Mouse (Mus musculus) hindbrain, embryonic 12.5 days (tissue): ENCODE results near the gene Bmp6. TPM values are rescaled to one million over a fixed set of nuclear protein-coding genes. Genes with fewer than 3 reads are reported as not detected.
A peak's percentile ranks its signal among the peaks of the same experiment; 100 is the strongest.

Source experiments
- ATAC-seq: fragments of 200-750 bp; cut with Nextera tagmentation; 2 replicates; pipeline ENCODE4 v1.8.0; 2017; ENCODE audit warnings: moderate TSS enrichment; ENCODE audit not compliant: low FRiP score
- H3K27ac ChIP-seq: fragments of 300-500 bp; sonication (generic); 2 replicates; pipeline ENCODE4 v1.5.1; 2016; ENCODE audit warnings: mild to moderate bottlenecking
- H3K27me3 ChIP-seq: fragments of 300-500 bp; sonication (generic); 2 replicates; pipeline ENCODE4 v1.6.1; 2016; ENCODE audit warnings: mild to moderate bottlenecking
- H3K36me3 ChIP-seq: fragments of 300-500 bp; sonication (generic); 2 replicates; pipeline ENCODE4 v1.6.1; 2016; ENCODE audit warnings: mild to moderate bottlenecking
- H3K4me1 ChIP-seq: fragments of 300-500 bp; sonication (generic); 2 replicates; pipeline ENCODE4 v1.6.1; 2016
- H3K4me2 ChIP-seq: fragments of 300-500 bp; sonication (generic); replicated peaks from 2 replicates; pipeline ENCODE4 v1.6.1; 2016; ENCODE audit warnings: mild to moderate bottlenecking
- H3K4me3 ChIP-seq: fragments of 300-500 bp; sonication (generic); 2 replicates; pipeline ENCODE4 v1.5.1; 2016; ENCODE audit warnings: mild to moderate bottlenecking
- H3K9ac ChIP-seq: fragments of 300-500 bp; sonication (generic); 2 replicates; pipeline ENCODE4 v1.6.1; 2016; ENCODE audit warnings: mild to moderate bottlenecking, moderate library complexity
- H3K9me3 ChIP-seq: fragments of 300-500 bp; sonication (generic); replicated peaks from 2 replicates; pipeline ENCODE4 v1.6.1; 2016; ENCODE audit warnings: mild to moderate bottlenecking
- WGBS: fragments of 180-500 bp; shearing (Covaris S2); methylation state at CpG from one replicate; pipeline ENCODE4 v1.1.7; 2016; 5-methylcytosine and 5-hydroxymethylcytosine counted together
- polyA plus RNA-seq: library from polyadenylated mRNA; unstranded; fragments of >200 nt; fragmentation: Nextera tagmentation; extraction: Ambion mirVana; gene quantifications from 2 replicates; pipeline ENCODE4 v1.2.1, GENCODE M21; 2016

Gene Bmp6
- polyA plus RNA-seq, 1 experiment from 2014 or later = 4.6 TPM

DNA sequence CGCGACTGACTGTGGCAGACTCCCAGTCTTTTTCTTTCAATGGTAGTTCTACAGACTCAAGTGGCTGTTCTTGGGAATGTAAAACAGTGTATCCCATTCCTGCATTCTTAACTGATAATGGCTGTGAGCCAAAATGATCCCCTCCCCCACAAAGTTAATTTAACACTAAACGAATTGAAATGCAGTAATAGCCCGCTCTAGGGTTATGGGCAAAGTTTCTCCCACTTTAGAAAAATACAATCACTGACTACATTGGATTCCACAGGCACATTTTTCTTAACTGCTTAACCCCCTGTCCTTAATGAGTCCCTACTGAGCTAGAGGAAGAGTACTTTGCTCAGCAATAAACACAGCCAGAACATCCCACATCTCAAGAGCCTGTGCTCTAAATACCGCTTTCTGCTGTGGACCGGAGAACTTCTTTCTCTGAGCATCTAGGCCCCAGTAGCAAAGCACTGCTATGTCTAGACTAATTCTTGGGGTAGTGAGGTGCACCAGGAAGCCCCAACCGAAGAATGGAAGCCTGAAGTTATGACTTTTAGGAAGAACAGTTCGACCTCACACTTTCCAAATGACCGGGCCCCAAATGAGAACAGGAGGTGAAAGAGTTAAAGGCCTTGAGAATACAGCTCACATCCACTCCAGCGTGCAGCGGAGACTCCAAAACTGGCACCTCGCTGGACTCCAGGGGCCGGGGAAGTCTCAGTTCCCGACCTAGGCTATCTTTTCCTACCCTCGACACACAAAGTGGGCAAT lies 182.3 kb downstream of the Bmp6 start:
- Histone ChIP-seq H3K27ac (peak overlapping the region; percentile 80; the same call in 1 of the 2 replicates), H3K9me3 (no peaks in the 10 kb centered on the region), H3K4me3 (peak overlapping the region; percentile 88), H3K4me2 (peak overlapping the region; percentile 86), H3K36me3 (peaks cover 12% of the 10 kb centered on the region), H3K27me3 (no peaks in the 10 kb centered on the region; the same call in 1 of the 2 replicates), H3K4me1 (peaks cover 19% of the 10 kb centered on the region), H3K9ac (peak overlapping the region; percentile 86)
- peak; percentile 24 for ATAC-seq
- 15% methylated on average over 15 of the region's 15 CpGs for WGBS

GRCm38 (mm10) chr13:38527797-38528650 lies 183.1 kb downstream of the Bmp6 start:
- peak; percentile 93 for ATAC-seq
- Histone ChIP-seq H3K36me3 (peaks cover 4% of the 10 kb centered on the region), H3K27ac (peak overlapping the region; percentile 80), H3K9me3 (no peaks in the 10 kb centered on the region), H3K9ac (peak overlapping the region; percentile 86), H3K4me1 (peaks cover 19% of the 10 kb centered on the region), H3K27me3 (no peaks in the 10 kb centered on the region; the same call in 1 of the 2 replicates), H3K4me2 (peak overlapping the region; percentile 86), H3K4me3 (peak overlapping the region; percentile 88)
- under 1% methylated on average over 70 of the region's 87 CpGs for WGBS

GRCm38 (mm10) chr13:38528687-38529294 lies 183.9 kb downstream of the Bmp6 start, which contains the start of gene Txndc5:
Gene Txndc5, minus strand, starts transcription at chr13:38528824.
- 53% methylated on average over 9 of the region's 9 CpGs for WGBS
- peak within 1 kb of the TSS; percentile 86 for H3K4me2 ChIP-seq

GRCm38 (mm10) chr13:38529576-38529975 lies 184.7 kb downstream of the Bmp6 start:
- Histone ChIP-seq H3K36me3 (no peaks in the 10 kb centered on the region), H3K27ac (no peak overlapping the region), H3K4me1 (peaks cover 19% of the 10 kb centered on the region), H3K9ac (no peak overlapping the region), H3K27me3 (no peaks in the 10 kb centered on the region; the same call in 1 of the 2 replicates), H3K4me3 (no peak overlapping the region), H3K9me3 (no peaks in the 10 kb centered on the region), H3K4me2 (no peak overlapping the region)
- ATAC-seq = no peak
- WGBS = 88% methylated on average over 6 of the region's 6 CpGs

More at GRCm38 (mm10) chr13:38528687-38529294, 183.9 kb downstream of the Bmp6 start, which contains the start of gene Txndc5:
- Histone ChIP-seq H3K27ac (peak within 1 kb of the TSS; percentile 80), H3K4me1 (peaks cover 19% of the 10 kb centered on the region), H3K4me3 (peak within 1 kb of the TSS; percentile 88), H3K9me3 (no peaks in the 10 kb centered on the region), H3K36me3 (no peaks in the 10 kb centered on the region), H3K9ac (peak within 1 kb of the TSS; percentile 86), H3K27me3 (no peaks in the 10 kb centered on the region; the same call in 1 of the 2 replicates)
- ATAC-seq = no peak

GRCm38 (mm10) chr13:38531498-38531897 lies 186.6 kb downstream of the Bmp6 start:
- no peaks in the 10 kb centered on the region for H3K36me3 ChIP-seq
- no peaks in the 10 kb centered on the region for H3K9me3 ChIP-seq
- H3K27me3 ChIP-seq = no peaks in the 10 kb centered on the region; the same call in 1 of the 2 replicates
- H3K27ac ChIP-seq = no peak overlapping the region
- H3K9ac ChIP-seq = no peak overlapping the region
- no peak overlapping the region for H3K4me3 ChIP-seq
- peaks cover 14% of the 10 kb centered on the region for H3K4me1 ChIP-seq
- no peak overlapping the region for H3K4me2 ChIP-seq
- 91% methylated on average over 4 of the region's 4 CpGs for WGBS
- no peak for ATAC-seq

GRCm38 (mm10) chr13:38533461-38533860 lies 188.6 kb downstream of the Bmp6 start:
- Histone ChIP-seq H3K4me3 (no peak overlapping the region), H3K4me2 (no peak overlapping the region), H3K4me1 (peaks cover 4% of the 10 kb centered on the region), H3K36me3 (no peaks in the 10 kb centered on the region), H3K9ac (no peak overlapping the region), H3K27me3 (no peaks in the 10 kb centered on the region; the same call in 1 of the 2 replicates), H3K27ac (no peak overlapping the region), H3K9me3 (no peaks in the 10 kb centered on the region)
- no peak for ATAC-seq
- WGBS = 85% methylated on average over 10 of the region's 10 CpGs

GRCm38 (mm10) chr13:38534016-38534415 lies 189.1 kb downstream of the Bmp6 start:
- 72% methylated on average over 6 of the region's 6 CpGs for WGBS
- H3K27ac ChIP-seq = no peak overlapping the region
- no peak overlapping the region for H3K4me2 ChIP-seq
- no peaks in the 10 kb centered on the region for H3K36me3 ChIP-seq
- ATAC-seq = no peak
- H3K9me3 ChIP-seq = no peaks in the 10 kb centered on the region
- no peak overlapping the region for H3K9ac ChIP-seq
- H3K27me3 ChIP-seq = no peaks in the 10 kb centered on the region; the same call in 1 of the 2 replicates
- no peak overlapping the region for H3K4me3 ChIP-seq
- no peaks in the 10 kb centered on the region for H3K4me1 ChIP-seq

DNA sequence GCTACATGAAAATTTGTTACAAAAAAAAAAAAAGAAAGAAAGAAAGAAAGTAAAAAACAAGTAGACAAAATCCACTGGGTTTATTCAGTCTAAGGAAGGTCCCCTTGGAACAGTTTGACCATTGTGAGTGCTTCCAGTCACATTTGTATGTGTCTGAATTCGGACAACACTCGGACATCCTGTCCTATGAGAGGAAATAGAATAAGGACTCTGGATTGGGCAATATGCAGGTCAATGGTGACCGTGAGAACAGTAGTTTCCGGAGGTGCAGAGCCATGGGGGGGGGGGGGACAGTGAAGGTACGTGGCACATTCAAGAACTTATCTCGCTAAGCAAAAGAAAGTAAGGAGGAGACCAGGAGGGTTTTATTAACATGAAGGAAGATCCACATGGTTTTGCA lies 189.8 kb downstream of the Bmp6 start:
- no peaks in the 10 kb centered on the region for H3K9me3 ChIP-seq
- 84% methylated on average over 6 of the region's 6 CpGs for WGBS
- no peak overlapping the region for H3K27ac ChIP-seq
- no peak overlapping the region for H3K9ac ChIP-seq
- no peak overlapping the region for H3K4me2 ChIP-seq
- no peaks in the 10 kb centered on the region for H3K36me3 ChIP-seq
- no peak for ATAC-seq
- H3K27me3 ChIP-seq = no peaks in the 10 kb centered on the region; the same call in 1 of the 2 replicates
- no peaks in the 10 kb centered on the region for H3K4me1 ChIP-seq
- H3K4me3 ChIP-seq = no peak overlapping the region

DNA sequence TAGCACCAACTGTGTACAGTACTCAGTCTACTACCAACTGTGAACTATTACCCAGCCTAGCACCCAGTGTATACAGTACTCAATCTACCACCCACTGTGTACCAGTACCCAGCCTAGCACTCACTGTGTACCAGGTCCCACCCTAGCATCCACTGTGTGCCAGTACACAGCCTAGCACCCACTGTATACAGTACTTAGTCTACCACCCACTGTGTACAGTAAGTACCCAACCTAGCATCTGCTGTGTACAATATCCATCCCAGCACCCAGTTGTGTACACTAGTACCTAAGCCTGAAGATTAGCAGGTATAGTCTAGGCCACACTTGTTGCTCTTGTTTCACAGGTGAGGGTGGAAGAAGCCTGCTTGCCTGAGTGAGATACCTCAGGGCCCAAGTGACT lies 192.6 kb downstream of the Bmp6 start:
- no peak for ATAC-seq
- no peak overlapping the region for H3K27ac ChIP-seq
- no peaks in the 10 kb centered on the region for H3K27me3 ChIP-seq
- no peaks in the 10 kb centered on the region for H3K9me3 ChIP-seq
- no peak overlapping the region for H3K4me3 ChIP-seq
- H3K36me3 ChIP-seq = no peaks in the 10 kb centered on the region
- no peak overlapping the region for H3K4me2 ChIP-seq
- H3K9ac ChIP-seq = no peak overlapping the region
- no peaks in the 10 kb centered on the region for H3K4me1 ChIP-seq

GRCm38 (mm10) chr13:38539192-38539900 lies 194.4 kb downstream of the Bmp6 start:
- no peaks in the 10 kb centered on the region for H3K4me1 ChIP-seq
- H3K4me2 ChIP-seq = no peak overlapping the region
- ATAC-seq = no peak
- no peaks in the 10 kb centered on the region for H3K9me3 ChIP-seq
- no peak overlapping the region for H3K4me3 ChIP-seq
- H3K27ac ChIP-seq = no peak overlapping the region
- no peak overlapping the region for H3K9ac ChIP-seq
- WGBS = 86% methylated on average over 7 of the region's 7 CpGs
- no peaks in the 10 kb centered on the region for H3K36me3 ChIP-seq
- no peaks in the 10 kb centered on the region for H3K27me3 ChIP-seq

GRCm38 (mm10) chr13:38543455-38544125 lies 198.7 kb downstream of the Bmp6 start:
- H3K27ac ChIP-seq = no peak overlapping the region
- ATAC-seq = no peak
- no peak overlapping the region for H3K4me2 ChIP-seq
- H3K36me3 ChIP-seq = no peaks in the 10 kb centered on the region
- no peak overlapping the region for H3K9ac ChIP-seq
- H3K9me3 ChIP-seq = no peaks in the 10 kb centered on the region
- H3K27me3 ChIP-seq = no peaks in the 10 kb centered on the region
- H3K4me1 ChIP-seq = no peaks in the 10 kb centered on the region
- 81% methylated on average over 8 of the region's 8 CpGs for WGBS
- no peak overlapping the region for H3K4me3 ChIP-seq
